Mouse (Mus musculus): ENCODE measurements around the gene Sectm1b. TPM values are rescaled to one million over a fixed set of nuclear protein-coding genes. Genes with fewer than 3 reads are reported as not detected.
"Not testable (repeated sequence)": the region's sequence is repeated elsewhere in the genome, so short reads cannot be mapped to it uniquely, and the experiment has no call there.

The Sectm1b gene
- polyA plus RNA-seq, 1 experiment from 2014 or later: 166 TPM

DNA sequence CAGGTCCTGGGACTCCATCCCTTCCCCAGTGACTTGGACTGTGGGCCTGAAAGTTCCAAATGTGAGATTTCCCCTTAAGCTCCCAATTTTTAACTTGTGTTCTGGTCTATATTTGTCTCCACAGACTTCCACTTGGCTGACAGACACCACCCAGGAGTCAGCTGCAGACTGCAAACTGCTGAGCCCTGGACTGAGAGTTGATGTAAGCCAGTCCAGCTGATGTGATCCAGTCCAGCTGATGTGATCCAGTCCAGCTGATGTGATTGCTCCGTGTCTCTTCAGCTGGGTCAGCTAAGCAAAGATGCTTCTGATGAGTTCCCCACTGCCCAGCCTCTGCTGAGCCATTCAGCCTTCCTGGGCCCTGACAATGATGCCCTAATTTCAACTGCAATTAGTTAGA lies 11.6 kb downstream of the Sectm1b start:
- Histone ChIP-seq H3K4me2 (replicated peaks; ENCODE audit: low read depth) (no peak overlapping the region), H3K4me1 (replicated peaks; ENCODE audit: control insufficient read depth, insufficient read depth, low read length) (peaks cover 5% of the 10 kb centered on the region), H3K9ac (ENCODE audit: low read depth, low read length) (no peak overlapping the region), H3K9me3 (ENCODE audit: control insufficient read depth) (no peaks in the 10 kb centered on the region), H3K4me3 (ENCODE audit: low read depth, low read length) (no peak overlapping the region), H3K27ac (ENCODE audit: low read depth, low read length) (no peak overlapping the region), H3K36me3 (ENCODE audit: control insufficient read depth, insufficient read depth) (no peaks in the 10 kb centered on the region), H3K27me3 (replicated peaks; ENCODE audit: control insufficient read depth, insufficient read depth, low read length) (no peaks in the 10 kb centered on the region)
- WGBS: 38% methylated on average over 1 of the region's 1 CpGs
- no peak for TF ChIP-seq CTCF (IDR thresholded peaks at IDR 0.05; ENCODE audit: low read depth)
- no peak for ATAC-seq

DNA sequence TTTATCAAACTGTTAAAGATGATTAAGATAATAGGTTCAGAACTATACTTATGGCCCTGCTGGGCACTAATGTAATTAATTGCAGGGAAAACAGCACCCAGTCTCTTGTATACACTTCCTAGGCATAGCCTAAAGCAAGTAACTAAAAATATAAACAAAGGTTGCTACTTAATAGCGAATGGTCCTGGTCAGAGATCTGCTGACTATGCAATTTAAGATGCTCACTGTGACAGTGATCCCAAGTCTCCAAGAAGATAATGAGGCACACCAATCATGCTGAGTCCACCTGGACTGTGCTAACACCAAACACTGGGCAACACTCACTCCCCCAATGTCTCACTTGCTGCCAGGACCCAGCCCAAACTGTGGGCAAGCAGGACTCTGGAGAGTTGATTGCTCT lies 13.5 kb downstream of the Sectm1b start:
- Histone ChIP-seq H3K9ac (ENCODE audit: low read depth, low read length) (no peak overlapping the region), H3K36me3 (ENCODE audit: control insufficient read depth, insufficient read depth) (no peaks in the 10 kb centered on the region), H3K4me3 (ENCODE audit: low read depth, low read length) (no peak overlapping the region), H3K27me3 (replicated peaks; ENCODE audit: control insufficient read depth, insufficient read depth, low read length) (no peaks in the 10 kb centered on the region), H3K4me1 (replicated peaks; ENCODE audit: control insufficient read depth, insufficient read depth, low read length) (no peaks in the 10 kb centered on the region; the same call in 1 of the 2 replicates), H3K27ac (ENCODE audit: low read depth, low read length) (no peak overlapping the region), H3K9me3 (ENCODE audit: control insufficient read depth) (no peaks in the 10 kb centered on the region), H3K4me2 (replicated peaks; ENCODE audit: low read depth) (no peak overlapping the region)
- no peak for TF ChIP-seq CTCF (IDR thresholded peaks at IDR 0.05; ENCODE audit: low read depth)
- WGBS: 46% methylated on average over 1 of the region's 1 CpGs
- ATAC-seq: no peak

DNA sequence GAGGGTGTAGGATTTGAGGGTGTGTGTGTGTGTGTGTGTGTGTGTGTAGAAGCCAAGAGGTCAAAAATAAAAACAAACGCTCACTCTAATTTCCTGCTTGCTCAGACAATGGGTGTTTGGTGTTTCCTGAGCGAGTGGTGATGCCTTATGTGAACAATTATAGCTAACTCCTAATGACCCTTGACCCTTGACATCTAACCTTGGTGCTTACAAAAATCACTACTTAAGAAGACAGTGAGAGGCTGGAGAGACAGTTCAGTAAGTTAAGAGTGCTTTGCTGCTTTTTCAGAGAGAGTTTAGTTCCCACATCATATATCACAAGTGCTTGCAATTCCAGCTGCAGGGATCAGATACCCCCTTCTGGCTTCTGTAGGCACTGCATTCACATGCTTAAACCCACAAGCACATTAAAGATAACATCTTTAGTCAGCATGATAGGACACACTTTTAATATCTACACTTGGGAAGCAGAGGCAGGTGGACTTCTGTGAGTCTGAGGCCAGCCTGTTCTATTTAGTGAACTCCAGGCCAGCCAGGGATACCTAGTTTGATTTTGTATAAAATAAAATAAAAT lies 15.5 kb downstream of the Sectm1b start:
- ATAC-seq: no peak
- peak; percentile 77 for TF ChIP-seq CTCF (IDR thresholded peaks at IDR 0.05; ENCODE audit: low read depth)
- H3K27ac ChIP-seq (ENCODE audit: low read depth, low read length): no peak overlapping the region
- 56% methylated on average over 2 of the region's 2 CpGs for WGBS
- no peaks in the 10 kb centered on the region for H3K9me3 ChIP-seq (ENCODE audit: control insufficient read depth)
- H3K36me3 ChIP-seq (ENCODE audit: control insufficient read depth, insufficient read depth): no peaks in the 10 kb centered on the region
- H3K4me1 ChIP-seq (replicated peaks; ENCODE audit: control insufficient read depth, insufficient read depth, low read length): no peaks in the 10 kb centered on the region; the same call in 1 of the 2 replicates
- no peak overlapping the region for H3K4me3 ChIP-seq (ENCODE audit: low read depth, low read length)
- H3K9ac ChIP-seq (ENCODE audit: low read depth, low read length): no peak overlapping the region
- H3K4me2 ChIP-seq (replicated peaks; ENCODE audit: low read depth): no peak overlapping the region
- no peaks in the 10 kb centered on the region for H3K27me3 ChIP-seq (replicated peaks; ENCODE audit: control insufficient read depth, insufficient read depth, low read length)

DNA sequence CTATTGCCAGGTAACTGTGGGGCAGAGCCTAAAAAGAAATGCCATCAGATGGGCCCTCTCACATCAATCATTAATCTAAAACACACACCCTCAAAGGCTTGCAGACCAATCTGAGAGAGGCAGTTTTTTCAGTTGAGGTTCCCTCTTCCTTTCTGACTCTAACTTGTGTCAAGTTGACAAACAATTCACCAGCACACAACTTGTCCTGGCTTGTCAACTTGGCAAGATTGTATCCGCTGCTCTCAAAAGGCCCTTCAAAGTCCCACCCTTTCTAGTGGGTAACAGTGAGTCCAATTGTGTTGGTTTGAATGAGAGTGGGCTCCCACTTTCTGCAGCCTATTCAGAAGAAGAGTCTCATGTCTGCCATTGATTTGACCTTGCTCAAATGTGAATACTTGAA lies 18.1 kb downstream of the Sectm1b start:
- Histone ChIP-seq H3K4me2 (replicated peaks; ENCODE audit: low read depth) (no peak overlapping the region), H3K9me3 (ENCODE audit: control insufficient read depth) (no peaks in the 10 kb centered on the region), H3K36me3 (ENCODE audit: control insufficient read depth, insufficient read depth) (no peaks in the 10 kb centered on the region), H3K4me1 (replicated peaks; ENCODE audit: control insufficient read depth, insufficient read depth, low read length) (no peaks in the 10 kb centered on the region), H3K4me3 (ENCODE audit: low read depth, low read length) (no peak overlapping the region), H3K9ac (ENCODE audit: low read depth, low read length) (no peak overlapping the region), H3K27me3 (replicated peaks; ENCODE audit: control insufficient read depth, insufficient read depth, low read length) (no peaks in the 10 kb centered on the region), H3K27ac (ENCODE audit: low read depth, low read length) (no peak overlapping the region)
- WGBS: 91% methylated on average over 1 of the region's 1 CpGs
- no peak for ATAC-seq
- no peak for TF ChIP-seq CTCF (IDR thresholded peaks at IDR 0.05; ENCODE audit: low read depth)

DNA sequence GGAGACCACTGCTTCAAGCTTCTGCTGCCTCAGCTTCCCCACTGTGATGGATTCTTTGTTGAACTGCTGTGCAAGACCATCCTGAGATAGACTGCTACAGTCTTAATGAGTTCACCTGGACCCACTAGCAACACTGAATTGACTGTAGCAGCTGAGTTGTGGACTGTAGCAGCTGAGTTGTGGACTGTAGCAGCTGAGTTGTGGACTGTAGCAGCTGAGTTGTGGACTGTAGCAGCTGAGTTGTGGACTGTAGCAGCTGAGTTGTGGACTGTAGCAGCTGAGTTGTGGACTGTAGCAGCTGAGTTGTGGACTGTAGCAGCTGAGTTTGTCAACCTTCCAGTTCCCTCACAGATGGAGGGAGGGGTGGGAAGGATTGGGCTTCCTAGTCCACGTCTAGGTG lies 20.3 kb downstream of the Sectm1b start:
- H3K4me3 ChIP-seq (ENCODE audit: low read depth, low read length); H3K4me2 ChIP-seq (replicated peaks; ENCODE audit: low read depth); H3K27ac ChIP-seq (ENCODE audit: low read depth, low read length); H3K4me1 ChIP-seq (replicated peaks; ENCODE audit: control insufficient read depth, insufficient read depth, low read length); ATAC-seq; H3K9me3 ChIP-seq (ENCODE audit: control insufficient read depth); H3K9ac ChIP-seq (ENCODE audit: low read depth, low read length); H3K36me3 ChIP-seq (ENCODE audit: control insufficient read depth, insufficient read depth); H3K27me3 ChIP-seq (replicated peaks; ENCODE audit: control insufficient read depth, insufficient read depth, low read length): not testable (repeated sequence)
- WGBS: 65% methylated on average over 1 of the region's 1 CpGs

DNA sequence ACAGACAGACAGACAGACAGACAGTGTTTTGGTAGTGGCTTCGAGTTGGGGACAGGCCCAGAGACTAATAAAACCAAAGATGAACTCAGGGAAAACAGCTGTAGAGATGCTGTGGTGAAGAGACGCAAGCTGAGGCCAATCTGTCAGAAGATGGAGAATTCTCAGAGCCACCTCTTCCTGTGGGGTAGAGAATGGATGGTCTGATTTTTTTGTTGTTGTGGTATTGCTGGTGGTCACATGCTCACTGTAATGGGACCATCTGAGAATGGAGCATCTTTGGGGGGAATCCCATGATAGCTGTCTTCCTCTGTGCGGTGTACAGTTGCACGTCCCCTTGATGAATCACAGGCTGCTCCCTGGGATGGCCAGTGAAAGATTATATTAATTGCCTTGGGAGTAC lies 20.9 kb downstream of the Sectm1b start:
- TF ChIP-seq CTCF (IDR thresholded peaks at IDR 0.05; ENCODE audit: low read depth): no peak
- Histone ChIP-seq H3K27me3 (replicated peaks; ENCODE audit: control insufficient read depth, insufficient read depth, low read length) (no peaks in the 10 kb centered on the region), H3K9ac (ENCODE audit: low read depth, low read length) (no peak overlapping the region), H3K36me3 (ENCODE audit: control insufficient read depth, insufficient read depth) (no peaks in the 10 kb centered on the region), H3K9me3 (ENCODE audit: control insufficient read depth) (no peaks in the 10 kb centered on the region), H3K4me3 (ENCODE audit: low read depth, low read length) (no peak overlapping the region), H3K27ac (ENCODE audit: low read depth, low read length) (no peak overlapping the region), H3K4me2 (replicated peaks; ENCODE audit: low read depth) (no peak overlapping the region), H3K4me1 (replicated peaks; ENCODE audit: control insufficient read depth, insufficient read depth, low read length) (no peaks in the 10 kb centered on the region)
- ATAC-seq: no peak
- 67% methylated on average over 4 of the region's 4 CpGs for WGBS

DNA sequence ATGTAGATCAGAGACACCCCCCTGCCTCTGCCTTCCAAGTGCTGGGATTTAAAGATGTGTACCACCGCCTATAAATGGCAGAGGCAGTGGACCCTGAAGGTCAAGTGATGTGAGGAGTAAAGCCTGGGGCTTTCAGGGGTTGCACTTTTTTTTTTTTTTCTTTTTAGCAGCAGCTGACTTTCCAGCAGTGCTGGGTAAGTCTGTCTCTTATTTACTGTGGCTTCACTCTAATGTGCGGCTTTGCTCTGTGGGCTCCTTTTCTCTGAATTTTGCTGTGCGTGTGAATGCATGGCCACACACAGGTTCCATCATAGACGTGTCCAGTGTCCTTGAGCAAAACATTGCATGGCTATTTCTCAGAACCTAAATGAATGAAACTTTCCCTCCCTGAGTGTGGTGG lies 21.7 kb downstream of the Sectm1b start:
- Histone ChIP-seq H3K9me3 (ENCODE audit: control insufficient read depth) (no peaks in the 10 kb centered on the region), H3K4me2 (replicated peaks; ENCODE audit: low read depth) (no peak overlapping the region), H3K4me1 (replicated peaks; ENCODE audit: control insufficient read depth, insufficient read depth, low read length) (no peaks in the 10 kb centered on the region), H3K36me3 (ENCODE audit: control insufficient read depth, insufficient read depth) (no peaks in the 10 kb centered on the region), H3K27me3 (replicated peaks; ENCODE audit: control insufficient read depth, insufficient read depth, low read length) (no peaks in the 10 kb centered on the region), H3K27ac (ENCODE audit: low read depth, low read length) (no peak overlapping the region), H3K4me3 (ENCODE audit: low read depth, low read length) (no peak overlapping the region), H3K9ac (ENCODE audit: low read depth, low read length) (no peak overlapping the region)
- WGBS: 74% methylated on average over 4 of the region's 4 CpGs
- no peak for ATAC-seq
- TF ChIP-seq CTCF (IDR thresholded peaks at IDR 0.05; ENCODE audit: low read depth): no peak

All from intestine, postnatal 0 days (tissue).